Mouse (Mus musculus) G1E (cell line): ENCODE measurements around the gene Fam76a.

ENCODE experiments used
- CTCF ChIP-seq: IDR thresholded peaks from 2 replicates; pipeline ENCODE4 v1.5.1; 2012; ENCODE audit warnings: low read depth, low read length, inconsistent platforms, mixed read lengths
- GATA1 ChIP-seq: IDR thresholded peaks from 2 replicates; pipeline ENCODE4 v1.6.1; 2012; ENCODE audit warnings: borderline replicate concordance, low read length, inconsistent platforms, mixed read lengths
- GATA2 ChIP-seq: IDR thresholded peaks from 2 replicates; pipeline ENCODE4 v1.6.1; 2012; ENCODE audit warnings: low read depth, low read length, inconsistent platforms, borderline replicate concordance
- TAL1 ChIP-seq: conservative IDR thresholded peaks from 2 replicates; pipeline ENCODE4 v1.6.1; 2012; ENCODE audit warnings: low read depth, low read length, inconsistent platforms, mixed read lengths

- TF ChIP-seq CTCF (no peak), GATA2 (no peak), TAL1 (no peak), GATA1 (no peak)
These were observed 10.5 kb upstream of the Fam76a start for GRCm38 (mm10) chr4:132932752-132933404.
